Mouse (Mus musculus) fibroblast of lung, adult 2 months (primary cell): ENCODE measurements around the gene Dhfr.

Source experiments
- DNase-seq: peaks from one replicate; pipeline ENCODE4 v3.0.0-alpha.2; 2011; ENCODE audit warnings: low read depth

Dhfr gene

DNA sequence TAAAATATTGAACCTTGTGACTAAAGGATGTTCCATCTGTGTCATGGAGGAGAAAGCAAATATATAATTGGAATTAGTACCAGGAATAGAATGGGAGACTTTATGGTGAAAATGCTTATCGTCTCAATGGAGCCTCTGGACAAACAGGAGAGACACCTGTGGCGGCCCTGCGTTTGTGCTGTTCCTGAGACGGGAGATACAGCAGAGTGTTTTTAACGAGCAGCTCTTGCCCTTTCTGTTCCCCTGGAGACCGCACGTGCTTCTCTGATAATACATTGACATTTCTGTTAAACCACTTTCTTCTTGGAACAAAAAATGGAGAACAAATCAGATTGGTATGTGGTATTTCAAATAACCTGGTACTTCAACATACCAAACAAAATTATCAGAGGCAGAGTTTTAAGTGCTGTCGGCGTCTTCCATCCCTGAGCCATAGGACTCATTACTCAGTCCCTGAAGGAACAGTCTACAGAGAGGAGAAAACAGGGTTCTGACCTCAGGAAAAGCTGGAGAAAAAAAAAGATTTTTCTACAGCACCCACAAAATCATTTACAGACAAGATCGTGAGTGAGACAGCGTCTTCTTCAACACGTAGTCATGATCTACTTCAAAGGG, 38.6 kb downstream of the Dhfr start:
- no peak for DNase-seq

DNA sequence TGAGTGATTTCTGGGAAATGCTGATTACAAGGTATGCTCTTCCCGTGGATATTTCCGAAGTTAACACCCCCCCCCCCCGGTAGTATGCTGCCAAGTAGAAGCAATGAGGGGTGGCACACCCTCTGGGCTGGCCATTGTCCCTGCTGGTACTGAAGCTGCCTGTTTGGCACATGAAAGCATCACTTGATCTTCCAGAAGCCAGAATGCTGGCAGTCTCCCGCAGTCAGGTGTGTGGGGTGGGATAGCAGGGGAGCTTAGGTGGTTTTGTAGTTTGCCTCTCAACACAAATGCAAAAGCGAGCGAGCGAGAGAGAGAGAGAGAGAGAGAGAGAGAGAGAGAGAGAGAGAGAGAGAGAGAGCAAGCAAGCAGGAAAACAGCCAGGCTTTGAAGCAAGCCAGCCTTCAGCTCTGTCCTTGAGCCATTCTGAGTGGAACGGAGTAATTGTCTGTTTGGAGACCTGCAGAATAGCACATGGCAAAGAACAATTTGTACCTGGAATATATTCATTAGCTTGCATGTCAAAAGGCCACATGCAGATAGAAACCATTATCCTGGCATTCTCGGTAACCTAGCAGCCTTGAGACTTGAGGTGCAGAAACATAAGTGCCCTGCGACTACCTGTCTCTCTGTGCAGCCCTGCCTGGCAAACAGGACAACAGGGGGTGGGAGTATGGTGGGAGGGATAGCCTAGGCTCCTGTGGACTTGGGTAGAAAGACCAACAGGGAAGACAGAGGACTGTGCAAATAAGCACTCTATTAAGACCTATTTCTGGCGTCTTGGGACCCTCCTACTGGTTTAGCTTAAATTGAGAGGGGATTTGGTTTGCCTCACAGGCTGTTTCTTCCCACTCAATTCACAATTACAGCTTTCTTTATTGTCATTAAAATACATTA, 44.2 kb downstream of the Dhfr start:
- DNase-seq = no peak

DNA sequence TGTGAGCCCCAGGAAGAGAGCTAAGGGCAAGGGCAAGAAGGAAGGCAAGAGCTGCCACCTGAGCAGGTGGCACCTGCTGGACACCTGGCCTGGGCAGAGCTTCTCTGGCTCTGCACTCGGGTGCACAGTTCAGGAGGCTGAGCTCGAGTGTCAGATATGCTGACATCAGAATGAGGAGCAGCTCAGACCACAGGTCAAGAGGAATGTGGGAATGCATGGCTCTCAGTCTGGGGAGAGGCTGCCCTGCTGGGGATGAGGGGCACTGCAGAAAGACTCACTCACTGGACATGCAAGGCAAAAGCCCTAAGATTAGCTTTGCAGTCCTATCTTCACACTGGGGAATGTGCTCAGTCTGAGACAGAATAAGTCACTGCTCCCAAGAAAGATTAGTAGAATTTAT, 47.5 kb downstream of the Dhfr start:
- DNase-seq = no peak

DNA sequence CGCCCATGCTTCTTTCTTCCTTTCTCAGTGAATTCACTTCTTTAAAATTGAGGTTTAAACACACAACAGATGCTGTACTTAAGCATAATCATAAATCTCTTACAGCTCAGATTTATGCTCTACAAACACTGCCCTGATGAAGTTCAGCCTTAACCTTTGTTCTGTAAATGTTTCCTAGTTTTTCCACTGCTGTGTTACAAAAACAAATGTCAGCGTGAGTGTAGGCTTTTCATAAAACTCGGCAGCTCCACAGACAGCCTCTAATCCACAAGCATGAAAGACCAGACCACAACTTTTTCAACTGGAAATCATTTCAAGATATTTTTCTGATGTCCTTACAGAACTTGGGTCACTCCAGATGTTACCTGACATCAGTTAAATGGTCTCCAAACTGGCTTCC, 49.0 kb downstream of the Dhfr start:
- DNase-seq = no peak

DNA sequence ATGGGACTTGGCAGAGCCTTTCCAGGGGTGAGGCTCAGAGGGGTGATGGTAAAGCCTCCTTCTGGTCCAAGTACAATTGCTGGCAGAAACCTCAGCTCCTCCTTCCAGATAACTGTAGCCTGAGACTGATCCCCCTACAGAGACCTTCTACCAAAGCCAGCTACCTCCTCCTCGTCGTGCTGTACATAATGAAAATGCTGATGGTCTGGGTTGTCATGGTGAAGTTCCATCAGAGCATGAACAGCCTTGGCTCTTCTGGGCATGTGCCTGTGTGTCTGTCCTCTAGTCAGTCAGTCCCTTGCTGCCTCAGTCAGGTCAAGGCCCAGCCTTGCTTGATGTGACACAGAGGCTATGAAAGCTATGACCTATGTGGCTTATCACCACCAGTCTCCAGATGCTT, 56.0 kb downstream of the Dhfr start:
- no peak for DNase-seq

DNA sequence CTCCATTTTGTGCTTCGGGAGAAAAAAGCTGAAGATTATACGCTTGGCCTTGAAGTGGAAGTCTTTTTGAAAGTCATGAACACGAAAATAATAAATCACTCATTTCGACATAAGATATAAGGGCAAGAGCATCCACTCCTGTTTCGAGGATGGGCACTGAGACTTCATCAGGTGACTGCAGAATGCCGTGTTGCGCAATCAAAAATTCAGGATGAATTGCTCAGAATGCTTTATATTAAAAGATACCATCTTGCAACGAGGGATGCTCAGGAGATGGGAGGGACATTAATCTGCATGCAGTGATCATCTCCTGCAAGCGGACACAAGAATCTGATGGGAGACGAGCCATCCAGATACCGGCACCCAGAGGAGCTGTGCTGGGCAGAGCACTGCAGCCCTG, 65.1 kb downstream of the Dhfr start:
- DNase-seq = no peak

DNA sequence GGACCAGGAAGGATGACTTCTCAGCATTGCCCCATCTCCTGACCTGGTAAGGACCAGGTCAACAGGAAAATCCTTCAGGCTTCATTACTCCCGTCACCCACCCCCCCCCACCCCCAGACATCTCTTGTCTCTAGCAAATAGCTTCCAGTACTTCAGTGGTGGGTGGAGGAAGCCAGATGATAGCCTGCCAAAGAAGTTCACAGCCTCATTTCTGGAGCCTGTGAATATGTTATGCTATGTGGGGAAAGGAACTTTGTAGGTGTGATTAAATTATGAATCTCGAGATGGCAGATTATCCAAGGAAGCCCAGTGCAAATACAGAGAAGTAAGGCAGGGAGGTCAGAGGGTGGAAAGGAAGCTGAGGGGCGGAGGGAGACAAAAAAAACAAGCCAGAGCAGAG, 69.2 kb downstream of the Dhfr start:
- no peak for DNase-seq

DNA sequence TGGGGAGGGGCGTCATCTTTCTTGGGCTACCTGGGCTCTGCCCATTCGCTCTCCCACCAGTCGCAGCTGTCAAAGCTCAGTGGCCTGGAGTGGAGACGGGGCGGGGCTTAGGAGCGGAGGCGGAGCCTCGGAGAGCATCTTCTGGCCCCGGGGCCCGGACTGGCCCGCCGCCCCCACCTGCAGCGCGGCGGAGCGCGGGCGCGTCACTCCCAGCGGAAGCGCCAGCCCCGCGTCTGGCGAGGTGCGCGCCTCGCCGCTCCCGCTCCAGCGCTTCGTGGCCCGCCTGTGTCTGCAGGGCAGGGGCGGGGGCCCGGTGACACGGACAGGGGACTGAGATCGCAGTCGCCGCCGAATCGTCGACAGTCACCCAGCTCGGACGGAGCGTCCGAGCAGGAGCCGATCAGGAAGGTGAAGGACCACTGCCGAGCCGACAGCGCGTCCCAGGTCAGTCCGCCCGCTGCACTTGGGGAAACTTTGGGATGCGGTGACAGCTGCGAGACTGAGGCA, 71.3 kb downstream of the Dhfr start, which contains the start of gene Ankrd34b:
Ankrd34b (plus strand) TSS at position 139 of the 507 bp plus-strand sequence.
- no peak for DNase-seq

DNA sequence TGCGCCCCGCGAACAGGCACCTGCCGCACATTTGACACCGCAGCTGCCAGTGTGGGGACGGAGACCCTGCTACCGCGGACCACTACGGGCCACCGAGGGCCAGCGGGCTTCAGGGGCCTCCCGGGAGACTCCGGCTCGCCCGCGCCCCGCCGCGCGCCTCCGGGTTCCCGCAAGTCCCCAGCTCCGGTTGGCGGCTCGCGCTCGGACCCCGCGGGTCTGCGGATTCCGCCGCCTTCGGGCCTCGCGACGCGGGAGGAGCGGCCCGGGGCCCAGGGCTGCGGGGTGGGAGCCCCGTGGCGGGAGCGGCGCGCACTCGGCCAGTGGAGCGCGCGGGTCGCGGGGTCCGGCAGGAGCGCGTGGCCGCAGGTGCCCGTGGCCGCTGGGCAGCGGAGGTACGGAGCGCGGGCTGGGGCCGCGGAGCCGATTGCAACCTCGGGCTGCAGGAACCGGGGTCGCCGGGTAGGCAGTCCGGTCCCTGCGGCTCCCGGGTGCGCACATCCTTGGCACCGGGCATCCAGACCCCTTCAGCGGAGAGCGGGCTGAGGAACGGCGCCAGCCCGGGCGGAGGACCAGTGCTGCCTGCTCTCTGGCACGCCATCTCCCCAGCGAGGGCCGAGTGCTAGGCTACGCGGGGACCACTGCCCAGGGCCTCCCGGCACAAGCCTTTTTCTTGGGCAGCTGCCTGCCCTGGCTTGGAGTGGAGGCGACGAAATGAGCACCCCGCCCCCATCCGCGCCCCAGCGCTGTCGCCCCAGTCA, 71.9 kb downstream of the Dhfr start:
- DNase-seq = no peak

DNA sequence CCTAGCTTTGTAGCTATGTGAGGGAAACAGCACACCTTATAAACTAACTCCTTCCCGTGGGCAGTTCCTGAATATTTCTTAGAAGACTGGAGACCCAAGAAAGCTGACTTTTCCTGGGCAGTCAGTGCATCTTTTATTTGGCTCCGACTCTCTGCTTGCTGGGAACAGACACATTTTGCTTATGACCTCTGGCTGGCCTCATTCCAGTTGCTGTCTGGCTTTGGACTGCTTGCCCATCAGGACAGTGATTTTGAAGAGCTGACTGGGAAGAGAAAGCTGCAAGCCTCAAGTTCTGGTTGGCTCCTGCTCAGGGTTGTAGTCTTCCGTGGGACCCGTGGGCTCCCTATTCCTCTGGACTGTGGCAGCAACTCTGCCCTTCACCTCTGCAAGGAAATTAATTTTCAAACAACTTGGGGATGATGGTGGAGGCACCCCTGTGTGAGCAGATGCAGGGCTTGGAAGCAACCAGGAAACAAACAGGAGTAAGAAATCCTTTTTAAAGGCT, 72.9 kb downstream of the Dhfr start:
- no peak for DNase-seq
